Mouse (Mus musculus) neural tube, embryonic 11.5 days (tissue): ENCODE results near the gene Washc4. TPM values are rescaled to one million over a fixed set of nuclear protein-coding genes. Genes with fewer than 3 reads are reported as not detected.

Experiments
- ATAC-seq: fragments of 200-750 bp; cut with Nextera tagmentation; 2 replicates; pipeline ENCODE4 v1.8.0; 2017; ENCODE audit warnings: moderate number of reproducible peaks, mild to moderate bottlenecking, moderate TSS enrichment, moderate library complexity; ENCODE audit not compliant: insufficient read depth, low FRiP score, low TSS enrichment
- DNase-seq: peaks from one replicate; pipeline ENCODE4 v3.0.0-alpha.2; 2015; ENCODE audit warnings: low spot score
- H3K27ac ChIP-seq: fragments of 300-500 bp; sonication (generic); 2 replicates; pipeline ENCODE4 v1.5.1; 2014; ENCODE audit warnings: low read depth, mild to moderate bottlenecking, low read length
- H3K27me3 ChIP-seq: fragments of 300-500 bp; sonication (generic); 2 replicates; pipeline ENCODE4 v1.6.1; 2014; ENCODE audit warnings: mild to moderate bottlenecking, low read length, mixed read lengths; ENCODE audit not compliant: control insufficient read depth, insufficient read depth
- H3K36me3 ChIP-seq: fragments of 300-500 bp; sonication (generic); 2 replicates; pipeline ENCODE4 v1.6.1; 2014; ENCODE audit warnings: mild to moderate bottlenecking, low read length, moderate library complexity, mixed read lengths; ENCODE audit not compliant: control insufficient read depth, insufficient read depth
- H3K4me1 ChIP-seq: fragments of 300-500 bp; sonication (generic); 2 replicates; pipeline ENCODE4 v1.6.1; 2014; ENCODE audit warnings: low read length, mixed read lengths; ENCODE audit not compliant: control insufficient read depth, insufficient read depth
- H3K4me2 ChIP-seq: fragments of 300-500 bp; sonication (generic); 2 replicates; pipeline ENCODE4 v1.6.1; 2014; ENCODE audit warnings: low read depth, mild to moderate bottlenecking, moderate library complexity
- H3K4me3 ChIP-seq: fragments of 300-500 bp; sonication (generic); 2 replicates; pipeline ENCODE4 v1.5.1; 2014; ENCODE audit warnings: low read depth, low read length
- H3K9ac ChIP-seq: fragments of 300-500 bp; sonication (generic); 2 replicates; pipeline ENCODE4 v1.6.1; 2014; ENCODE audit warnings: mild to moderate bottlenecking, low read length
- H3K9me3 ChIP-seq: fragments of 300-500 bp; sonication (generic); 2 replicates; pipeline ENCODE4 v1.6.1; 2016; ENCODE audit warnings: low read length; ENCODE audit not compliant: control insufficient read depth
- WGBS: fragments of 180-500 bp; shearing (Covaris S2); extraction: QIAGEN DNeasy Blood & Tissue Kit; methylation state at CpG from one replicate; pipeline ENCODE4 v1.1.7; 2014; 5-methylcytosine and 5-hydroxymethylcytosine counted together
- polyA plus RNA-seq: library from polyadenylated mRNA; unstranded; fragments of >200 nt; fragmentation: Nextera tagmentation; extraction: Ambion mirVana; gene quantifications from 2 replicates; pipeline ENCODE4 v1.2.1, GENCODE M21; 2014

The Washc4 gene
- polyA plus RNA-seq, 1 experiment from 2014 or later, result 40.1 TPM

GRCm38 (mm10) chr10:83624841-83625240 is 81.3 kb downstream of the Washc4 start:
- H3K4me2 ChIP-seq, result no peak overlapping the region
- H3K9me3 ChIP-seq, result no peaks in the 10 kb centered on the region
- H3K27ac ChIP-seq, result no peak overlapping the region
- no peaks in the 10 kb centered on the region; the same call in none of the 2 replicates for H3K36me3 ChIP-seq
- H3K27me3 ChIP-seq, result no peaks in the 10 kb centered on the region
- no peak for DNase-seq
- no peak for ATAC-seq
- WGBS, result 92% methylated on average over 12 of the region's 12 CpGs
- no peaks in the 10 kb centered on the region for H3K4me1 ChIP-seq
- H3K9ac ChIP-seq, result no peak overlapping the region
- H3K4me3 ChIP-seq, result no peak overlapping the region

DNA sequence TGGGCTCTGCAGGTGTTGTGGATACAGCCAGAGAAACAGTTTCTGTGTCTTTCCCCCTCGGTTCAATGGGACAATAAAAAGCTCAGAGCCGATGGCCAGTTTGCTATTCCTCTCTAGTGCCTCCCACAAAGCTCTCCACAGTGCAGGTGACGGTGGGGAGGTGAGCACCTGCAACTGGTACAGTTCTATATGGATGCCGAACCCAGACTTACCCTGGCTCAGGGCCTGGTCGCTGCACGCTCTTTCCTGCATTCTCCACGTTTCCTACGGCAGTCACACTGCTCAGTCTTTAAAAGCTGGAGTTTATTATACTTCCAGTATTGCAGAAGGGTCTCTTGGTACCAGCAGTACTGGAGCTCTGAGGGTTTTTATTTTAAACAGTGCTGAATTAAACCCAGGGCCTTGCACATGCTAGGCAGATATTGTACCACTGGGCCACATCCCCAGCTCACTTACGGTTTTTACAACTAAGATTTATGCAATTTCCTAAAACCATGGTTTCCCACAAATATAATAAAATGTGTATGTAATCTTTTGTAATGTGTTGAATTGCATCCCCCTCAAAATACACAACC is 83.6 kb downstream of the Washc4 start:
- H3K4me1 ChIP-seq, result no peaks in the 10 kb centered on the region
- H3K27me3 ChIP-seq, result no peaks in the 10 kb centered on the region
- no peak overlapping the region for H3K9ac ChIP-seq
- DNase-seq (no peak), ATAC-seq (no peak)
- H3K4me2 ChIP-seq, result no peak overlapping the region
- H3K9me3 ChIP-seq, result no peaks in the 10 kb centered on the region
- H3K27ac ChIP-seq, result no peak overlapping the region
- no peaks in the 10 kb centered on the region; the same call in none of the 2 replicates for H3K36me3 ChIP-seq
- WGBS, result 93% methylated on average over 9 of the region's 9 CpGs
- H3K4me3 ChIP-seq, result no peak overlapping the region

- H3K4me3 ChIP-seq, result no peak overlapping the region
- no peak overlapping the region for H3K4me2 ChIP-seq
- ATAC-seq (no peak), DNase-seq (no peak)
- H3K27ac ChIP-seq, result no peak overlapping the region
- no peaks in the 10 kb centered on the region for H3K27me3 ChIP-seq
- no peaks in the 10 kb centered on the region; the same call in none of the 2 replicates for H3K36me3 ChIP-seq
- WGBS, result 88% methylated on average over 4 of the region's 4 CpGs
- H3K9ac ChIP-seq, result no peak overlapping the region
- no peaks in the 10 kb centered on the region for H3K9me3 ChIP-seq
- no peaks in the 10 kb centered on the region for H3K4me1 ChIP-seq
Observed at GRCm38 (mm10) chr10:83628241-83628640, 84.7 kb downstream of the Washc4 start.

DNA sequence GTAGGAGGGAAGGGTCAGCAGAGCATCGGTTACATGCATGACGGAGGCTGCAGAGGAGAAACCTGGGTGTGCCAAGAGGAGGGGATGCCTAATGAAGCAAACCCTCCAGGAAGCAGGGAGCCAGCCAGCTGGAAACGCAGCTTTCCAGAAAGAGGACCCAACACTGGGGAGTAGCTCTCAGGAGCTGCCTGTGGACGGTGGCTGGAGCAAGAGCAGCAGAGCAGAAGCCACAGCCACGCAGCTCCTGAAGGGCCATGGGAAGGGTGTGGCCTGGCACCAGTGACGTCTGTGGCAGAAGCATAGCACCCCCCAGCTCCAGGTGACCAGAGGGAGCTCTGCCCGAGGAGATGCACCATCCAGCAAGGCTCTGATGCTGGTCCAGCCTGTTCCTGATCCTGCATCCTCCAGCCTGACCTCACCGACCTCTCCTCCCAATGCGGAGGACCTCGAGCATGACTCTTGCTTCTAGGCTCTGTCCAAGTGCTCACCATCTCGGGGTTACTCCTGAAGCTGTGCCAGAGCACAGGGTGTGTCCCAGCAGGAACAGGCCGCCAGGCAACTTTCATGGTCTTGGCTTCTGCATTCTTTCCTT is 85.7 kb downstream of the Washc4 start:
- Histone ChIP-seq H3K4me3 (no peak overlapping the region), H3K4me1 (no peaks in the 10 kb centered on the region), H3K9me3 (no peaks in the 10 kb centered on the region), H3K4me2 (no peak overlapping the region), H3K36me3 (no peaks in the 10 kb centered on the region; the same call in 1 of the 2 replicates), H3K27ac (no peak overlapping the region), H3K9ac (no peak overlapping the region), H3K27me3 (no peaks in the 10 kb centered on the region)
- ATAC-seq (no peak), DNase-seq (no peak)
- WGBS, result 92% methylated on average over 12 of the region's 12 CpGs

DNA sequence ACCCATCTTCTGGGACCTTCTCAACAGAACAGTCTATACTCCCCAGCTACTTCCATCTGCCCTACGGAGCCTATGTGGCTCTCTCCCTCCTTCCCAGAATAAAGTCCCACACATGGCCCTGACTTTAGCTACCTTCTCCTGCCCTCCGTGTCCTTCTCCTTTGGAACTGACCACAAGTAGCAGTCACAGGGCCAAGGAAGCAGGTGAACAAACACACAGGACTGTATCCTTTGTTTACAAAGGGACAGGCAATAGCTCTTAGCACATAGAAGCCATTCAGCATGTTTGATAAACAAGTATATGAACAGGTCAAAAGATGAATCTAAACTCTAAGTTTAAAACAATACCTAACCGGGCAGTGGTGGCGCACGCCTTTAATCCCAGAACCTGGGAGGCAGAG is 86.3 kb downstream of the Washc4 start:
- no peaks in the 10 kb centered on the region; the same call in 1 of the 2 replicates for H3K36me3 ChIP-seq

DNA sequence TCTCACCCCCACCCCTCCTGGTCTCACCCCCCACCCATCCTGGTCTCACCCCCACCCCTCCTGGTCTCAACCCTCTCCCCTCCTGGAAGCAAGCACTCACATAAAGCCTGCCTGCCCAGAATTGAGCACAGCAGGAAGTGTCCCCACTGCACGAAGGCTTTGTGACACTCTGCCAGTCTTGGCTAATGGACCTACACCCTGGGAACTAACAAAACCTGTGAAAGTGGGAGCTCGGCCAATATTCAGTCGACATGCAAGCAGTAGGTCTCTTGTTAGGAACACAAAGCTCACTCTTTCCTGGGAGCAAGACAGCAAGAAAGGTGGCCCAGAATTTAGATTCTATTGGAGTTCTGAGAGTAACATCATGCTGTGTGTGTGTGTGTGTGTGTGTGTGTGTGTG is 87.3 kb downstream of the Washc4 start:
- Histone ChIP-seq H3K36me3 (no peaks in the 10 kb centered on the region; the same call in 1 of the 2 replicates), H3K9ac (no peak overlapping the region), H3K4me2 (no peak overlapping the region), H3K4me1 (0 out of 2 replicates have a peak, but pooled peaks cover 2% of the 10 kb centered on the region), H3K27me3 (no peaks in the 10 kb centered on the region), H3K27ac (no peak overlapping the region), H3K4me3 (no peak overlapping the region), H3K9me3 (no peaks in the 10 kb centered on the region)
- WGBS, result 75% methylated on average over 3 of the region's 3 CpGs
- ATAC-seq (no peak), DNase-seq (no peak)

More for the DNA sequence above, 86.3 kb downstream of the Washc4 start:
- no peaks in the 10 kb centered on the region for H3K27me3 ChIP-seq
- no peak overlapping the region for H3K4me3 ChIP-seq
- ATAC-seq, result no peak
- H3K9ac ChIP-seq, result no peak overlapping the region
- 92% methylated on average over 5 of the region's 5 CpGs for WGBS
- no peaks in the 10 kb centered on the region for H3K4me1 ChIP-seq
- no peak overlapping the region for H3K4me2 ChIP-seq
- no peak overlapping the region for H3K27ac ChIP-seq
- no peak for DNase-seq
- no peaks in the 10 kb centered on the region for H3K9me3 ChIP-seq

DNA sequence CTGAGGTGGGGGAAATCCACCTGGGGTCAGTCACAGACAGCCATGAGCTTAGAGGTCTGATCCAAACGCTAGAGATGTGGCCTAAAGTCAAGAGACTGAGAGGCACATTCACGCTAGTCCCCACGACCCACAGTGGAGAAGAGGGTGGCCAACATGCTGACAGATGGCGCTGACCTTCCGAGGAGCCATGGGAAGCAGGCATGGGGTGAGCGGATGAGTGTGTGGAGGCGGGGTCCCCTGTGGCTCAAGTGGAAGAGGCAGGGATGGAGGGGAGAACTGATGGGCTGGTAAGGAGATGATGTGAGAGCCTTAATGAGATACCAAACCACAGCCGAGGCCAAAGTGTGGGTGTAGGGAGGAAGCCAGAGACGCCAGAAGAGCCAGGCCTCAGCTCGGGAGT is 88.2 kb downstream of the Washc4 start:
- WGBS, result 92% methylated on average over 10 of the region's 10 CpGs
- Histone ChIP-seq H3K36me3 (no peaks in the 10 kb centered on the region; the same call in 1 of the 2 replicates), H3K27me3 (no peaks in the 10 kb centered on the region), H3K27ac (no peak overlapping the region), H3K4me2 (no peak overlapping the region), H3K4me3 (no peak overlapping the region), H3K9ac (no peak overlapping the region), H3K4me1 (0 out of 2 replicates have a peak, but pooled peaks cover 2% of the 10 kb centered on the region), H3K9me3 (no peaks in the 10 kb centered on the region)
- ATAC-seq (no peak), DNase-seq (no peak)

- no peak overlapping the region for H3K4me2 ChIP-seq
- no peak for ATAC-seq
- H3K9me3 ChIP-seq, result no peaks in the 10 kb centered on the region
- H3K4me1 ChIP-seq, result 0 out of 2 replicates have a peak, but pooled peaks cover 2% of the 10 kb centered on the region
- H3K27ac ChIP-seq, result no peak overlapping the region
- no peak overlapping the region for H3K9ac ChIP-seq
- no peak overlapping the region for H3K4me3 ChIP-seq
- no peak for DNase-seq
- no peaks in the 10 kb centered on the region for H3K27me3 ChIP-seq
- no peaks in the 10 kb centered on the region; the same call in 1 of the 2 replicates for H3K36me3 ChIP-seq
- WGBS, result 82% methylated on average over 7 of the region's 7 CpGs
Observed at GRCm38 (mm10) chr10:83632806-83633374, 89.3 kb downstream of the Washc4 start.

GRCm38 (mm10) chr10:83634461-83634860 is 90.9 kb downstream of the Washc4 start:
- Histone ChIP-seq H3K4me1 (0 out of 2 replicates have a peak, but pooled peaks cover 2% of the 10 kb centered on the region), H3K9me3 (no peaks in the 10 kb centered on the region), H3K9ac (no peak overlapping the region), H3K4me3 (no peak overlapping the region), H3K27me3 (no peaks in the 10 kb centered on the region), H3K4me2 (no peak overlapping the region), H3K27ac (no peak overlapping the region), H3K36me3 (no peaks in the 10 kb centered on the region; the same call in 1 of the 2 replicates)
- ATAC-seq (no peak), DNase-seq (peak; percentile 59)
- 44% methylated on average over 5 of the region's 5 CpGs for WGBS
